Mouse (Mus musculus) frontal cortex, postnatal 10 days (tissue): ENCODE results near the gene Adam15.
A peak's percentile ranks its signal among the peaks of the same experiment; 100 is the strongest.

Experiments used
- DNase-seq, 2 experiments: peaks; one replicate each; pipeline ENCODE4 v3.0.0; 2022; ENCODE audit warnings: low spot score in 2 of 2, mixed read lengths in 1 of 2

Gene Adam15

GRCm38 (mm10) chr3:89354816-89355511, 5.2 kb upstream of the Adam15 start:
- DNase-seq = peak in 1 of 2 experiments; percentile 75

- no peak for DNase-seq
Observed at GRCm38 (mm10) chr3:89351271-89351670, 1.5 kb upstream of the Adam15 start.

GRCm38 (mm10) chr3:89348911-89349868, 606 bp downstream of the Adam15 start:
- no peak for DNase-seq

GRCm38 (mm10) chr3:89347916-89348315, 1.9 kb downstream of the Adam15 start:
- DNase-seq = no peak

- no peak for DNase-seq
Observed at GRCm38 (mm10) chr3:89346815-89347540, 2.8 kb downstream of the Adam15 start.

GRCm38 (mm10) chr3:89343279-89343678, 6.5 kb downstream of the Adam15 start:
- no peak for DNase-seq

GRCm38 (mm10) chr3:89341794-89342193, 8.0 kb downstream of the Adam15 start:
- DNase-seq = no peak

- DNase-seq = peak in 1 of 2 experiments; percentile 79
Observed at GRCm38 (mm10) chr3:89340465-89340864, 9.3 kb downstream of the Adam15 start.

- no peak for DNase-seq
Observed at GRCm38 (mm10) chr3:89339416-89339815, 10.4 kb downstream of the Adam15 start.

GRCm38 (mm10) chr3:89337721-89338578, 11.8 kb downstream of the Adam15 start, which contains the start of gene Efna4:
Gene Efna4 (minus strand): TSS chr3:89338028.
- no peak for DNase-seq

- DNase-seq = no peak
Observed at GRCm38 (mm10) chr3:89337062-89337720, 12.6 kb downstream of the Adam15 start.

GRCm38 (mm10) chr3:89336529-89336928, 13.3 kb downstream of the Adam15 start:
- no peak for DNase-seq

GRCm38 (mm10) chr3:89333053-89333452, 16.7 kb downstream of the Adam15 start:
- no peak for DNase-seq

- no peak for DNase-seq
Observed at GRCm38 (mm10) chr3:89332476-89332875, 17.3 kb downstream of the Adam15 start.

GRCm38 (mm10) chr3:89332013-89332412, 17.8 kb downstream of the Adam15 start:
- DNase-seq = no peak

GRCm38 (mm10) chr3:89331561-89331960, 18.2 kb downstream of the Adam15 start:
- no peak for DNase-seq

GRCm38 (mm10) chr3:89330948-89331347, 18.8 kb downstream of the Adam15 start:
- no peak for DNase-seq

GRCm38 (mm10) chr3:89330346-89330745, 19.4 kb downstream of the Adam15 start:
- no peak for DNase-seq

- no peak for DNase-seq
Observed at GRCm38 (mm10) chr3:89328623-89329022, 21.2 kb downstream of the Adam15 start.

- DNase-seq = no peak
Observed at GRCm38 (mm10) chr3:89327371-89327870, 22.4 kb downstream of the Adam15 start.
